16 mouse cellular contexts compared by ENCODE assay signal in the genomic region with DNA sequence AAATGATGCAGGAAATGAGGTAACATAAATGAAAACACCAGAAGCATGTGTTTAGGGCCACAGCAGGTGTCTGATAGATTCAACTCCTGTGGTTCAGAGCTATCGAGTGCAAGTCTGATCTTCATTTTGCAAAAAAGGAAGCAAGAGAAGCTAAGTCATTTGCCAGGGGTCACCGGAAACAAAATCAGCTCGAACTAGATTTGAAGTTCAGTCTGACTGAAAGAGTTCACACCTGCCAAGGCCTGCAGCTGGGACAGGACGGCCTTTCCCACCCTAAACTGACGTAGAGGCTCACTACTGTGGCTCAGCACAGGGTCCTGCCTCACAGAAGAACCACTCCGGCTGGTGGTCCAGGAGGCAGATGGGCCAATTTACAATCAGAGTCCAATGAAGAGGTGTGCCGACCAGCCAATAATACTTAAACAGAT. TPM values are rescaled to one million over a fixed set of nuclear protein-coding genes. Genes with fewer than 3 reads are reported as not detected.
DNase-seq lines count a peak whose midpoint lies in the region; ATAC-seq and TF ChIP-seq lines count a peak whose summit lies in the region.
"Had no signal": no experiment of that assay in that cellular context is flagged by ENCODE, and none has a peak within 500 bp of the region (broad histone marks: within the 10 kb centered on the region; RNA-seq: fewer than 3 reads in every experiment).

No protein-coding gene starts in this region.

- no peak overlapping the region for H3K27ac ChIP-seq in heart, embryonic 16.5 days (ENCODE audit: low read length)
- no peak overlapping the region for H3K27ac ChIP-seq in intestine, embryonic 15.5 days
- no peak overlapping the region for H3K27ac ChIP-seq in layer of hippocampus, adult 2 months
- H3K27ac ChIP-seq: forebrain, embryonic 13.5 days; left cerebral cortex, adult 2 months; limb, embryonic 13.5 days had no signal

- H3K27me3 ChIP-seq in heart, embryonic 16.5 days (ENCODE audit: control insufficient read depth, insufficient read depth, low read length) = no peaks in the 10 kb centered on the region
- no peaks in the 10 kb centered on the region for H3K27me3 ChIP-seq in intestine, embryonic 15.5 days (replicated peaks)
- H3K27me3 ChIP-seq: forebrain, embryonic 13.5 days; limb, embryonic 13.5 days had no signal

- H3K9me3 ChIP-seq in heart, embryonic 16.5 days (replicated peaks; ENCODE audit: control insufficient read depth, low read length) = no peaks in the 10 kb centered on the region
- no peaks in the 10 kb centered on the region for H3K9me3 ChIP-seq in intestine, embryonic 15.5 days
- H3K9me3 ChIP-seq: forebrain, embryonic 13.5 days; limb, embryonic 13.5 days had no signal

- no peak overlapping the region for H3K4me2 ChIP-seq in heart, embryonic 16.5 days (ENCODE audit: low read depth, low read length)
- no peak overlapping the region for H3K4me2 ChIP-seq in intestine, embryonic 15.5 days (replicated peaks)
- H3K4me2 ChIP-seq: forebrain, embryonic 13.5 days; limb, embryonic 13.5 days had no signal

- DNase-seq in heart, adult 18-20 months = no peak
- peak; percentile 45 for DNase-seq in induced T-regulatory cell, adult 2 months (ENCODE audit: low read depth)
- peak; percentile 78 for DNase-seq in thymus, postnatal 14 days
- DNase-seq in gastrocnemius, postnatal 10 days = no peak
- DNase-seq in layer of hippocampus, adult 2 months (ENCODE audit: low spot score in 2 of 2) = no peak
- DNase-seq: cerebellum, adult 18-20 months; heart, postnatal 36 days; lung, postnatal 4 days; midbrain, embryonic 14.5 days; right cerebral cortex, postnatal 14 days had no signal

- no peaks in the 10 kb centered on the region for H3K36me3 ChIP-seq in heart, embryonic 16.5 days (ENCODE audit: control insufficient read depth, insufficient read depth)
- no peaks in the 10 kb centered on the region for H3K36me3 ChIP-seq in intestine, embryonic 15.5 days
- H3K36me3 ChIP-seq: limb, embryonic 13.5 days had no signal

- H3K4me3 ChIP-seq in heart, embryonic 16.5 days (ENCODE audit: low read length) = no peak overlapping the region
- no peak overlapping the region for H3K4me3 ChIP-seq in intestine, embryonic 15.5 days (replicated peaks)
- no peak overlapping the region for H3K4me3 ChIP-seq in layer of hippocampus, adult 2 months
- H3K4me3 ChIP-seq: forebrain, embryonic 13.5 days; left cerebral cortex, adult 2 months; limb, embryonic 13.5 days had no signal

- TF ChIP-seq CTCF in layer of hippocampus, adult 2 months (conservative IDR thresholded peaks at IDR 0.05) = no peak

- WGBS in heart, embryonic 16.5 days = 72% methylated on average over 7 of the region's 7 CpGs
- WGBS in intestine, embryonic 15.5 days = 66% methylated on average over 7 of the region's 7 CpGs

- no peaks in the 10 kb centered on the region for H3K4me1 ChIP-seq in heart, embryonic 16.5 days (ENCODE audit: control insufficient read depth, insufficient read depth, low read length)
- H3K4me1 ChIP-seq in intestine, embryonic 15.5 days (replicated peaks) = no peaks in the 10 kb centered on the region
- H3K4me1 ChIP-seq: forebrain, embryonic 13.5 days had no signal

- peak; percentile 49; the same call in 1 of the 2 replicates for ATAC-seq in heart, embryonic 16.5 days (replicated peaks; ENCODE audit: extremely low read depth, insufficient read depth, low FRiP score)
- ATAC-seq in CD4-positive, CD25-positive, alpha-beta regulatory T cell, adult 4 months = peak; percentile 86
- ATAC-seq in intestine, embryonic 15.5 days = no peak
- ATAC-seq: forebrain, embryonic 13.5 days had no signal

- H3K9ac ChIP-seq in heart, embryonic 16.5 days (ENCODE audit: low read length) = no peak overlapping the region
- H3K9ac ChIP-seq in intestine, embryonic 15.5 days = no peak overlapping the region
- H3K9ac ChIP-seq: forebrain, embryonic 13.5 days; limb, embryonic 13.5 days had no signal

RNA-seq across cellular contexts. Expression of gene Ankrd50, which starts 44.1 kb away (rescaled TPM):
- polyA plus RNA-seq in heart, embryonic 16.5 days (2015; fragmentation: Nextera tagmentation; extraction: Ambion mirVana) = 12.9 and 16.0 TPM in 2 replicates
- 10 to 100 TPM; 35.0 to 35.3 TPM for total RNA-seq in heart, adult 18-20 months (2021)
- polyA plus RNA-seq in CD4-positive, CD25-positive, alpha-beta regulatory T cell, adult 4 months (2017; shearing (Covaris generic)) = 1 to 10 TPM; 5.5 TPM
- polyA plus RNA-seq in intestine, embryonic 15.5 days (2015; fragmentation: Nextera tagmentation; extraction: Ambion mirVana) = 13.3 and 15.2 TPM in 2 replicates
- total RNA-seq in gastrocnemius, postnatal 10 days (2021) = 10 to 100 TPM; 33.7 to 41.2 TPM
- total RNA-seq in layer of hippocampus, adult 2 months (2021) = 10 to 100 TPM; 42.3 to 52.6 TPM

Comparison
In these comparisons a context has a peak if more than half of its experiments do, and no peak if none do; other contexts are left out.
1. DNase-seq: peak in induced T-regulatory cell, adult 2 months (single experiment) and thymus, postnatal 14 days (single experiment); none in heart, adult 18-20 months (0 of 2), gastrocnemius, postnatal 10 days (single experiment) and layer of hippocampus, adult 2 months (0 of 2).